Mouse (Mus musculus): ENCODE data around the gene Sigirr. TPM values are rescaled to one million over a fixed set of nuclear protein-coding genes. Genes with fewer than 3 reads are reported as not detected.

Sigirr gene
- polyA plus RNA-seq, 1 experiment from 2014 or later = 12.6 TPM

DNA sequence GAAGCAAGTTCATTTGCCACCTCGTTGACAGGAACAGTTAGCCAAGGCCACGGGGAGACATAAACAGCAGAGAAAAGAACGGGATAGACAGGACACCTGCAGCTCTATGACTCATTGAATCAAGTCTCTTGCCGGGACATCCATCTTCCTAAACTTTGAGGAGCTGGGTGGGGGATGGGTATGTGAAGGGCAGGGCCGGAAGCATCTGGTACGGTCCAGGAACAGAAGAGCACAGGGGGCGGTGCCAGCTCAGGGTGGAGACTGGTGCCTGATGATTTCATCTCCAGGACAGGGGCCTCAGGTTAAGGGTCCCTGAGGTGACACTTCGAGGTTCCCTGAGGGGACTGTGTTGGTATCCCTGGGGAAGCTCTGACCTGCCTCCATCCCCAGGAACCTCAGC is 12.5 kb downstream of the Sigirr start:
- no peak for DNase-seq (ENCODE audit: low spot score)
- H3K27ac ChIP-seq (replicated peaks) = no peak overlapping the region
- H3K4me2 ChIP-seq (replicated peaks; ENCODE audit: low read depth) = no peak overlapping the region
- no peak overlapping the region for H3K9ac ChIP-seq (ENCODE audit: low read length)
- 0 out of 2 replicates have a peak, but pooled peaks cover 3% of the 10 kb centered on the region for H3K36me3 ChIP-seq (ENCODE audit: control insufficient read depth, insufficient read depth, low read length)
- peaks cover 3% of the 10 kb centered on the region; the same call in 1 of the 2 replicates for H3K4me1 ChIP-seq (replicated peaks; ENCODE audit: control insufficient read depth, insufficient read depth)
- TF ChIP-seq CTCF (IDR thresholded peaks at IDR 0.05; ENCODE audit: low read depth) (no peak), EP300 (optimal IDR thresholded peaks at IDR 0.05) (no peak)
- ATAC-seq (ENCODE audit: low FRiP score, low TSS enrichment) = peak; percentile 13; the same call in 1 of the 2 replicates
- H3K4me3 ChIP-seq (ENCODE audit: low read depth, low read length) = no peak overlapping the region
- H3K27me3 ChIP-seq (ENCODE audit: control insufficient read depth, insufficient read depth, low read length) = no peaks in the 10 kb centered on the region
- WGBS = 18% methylated on average over 8 of the region's 8 CpGs
- H3K9me3 ChIP-seq (ENCODE audit: control insufficient read depth, low read length) = no peaks in the 10 kb centered on the region

DNA sequence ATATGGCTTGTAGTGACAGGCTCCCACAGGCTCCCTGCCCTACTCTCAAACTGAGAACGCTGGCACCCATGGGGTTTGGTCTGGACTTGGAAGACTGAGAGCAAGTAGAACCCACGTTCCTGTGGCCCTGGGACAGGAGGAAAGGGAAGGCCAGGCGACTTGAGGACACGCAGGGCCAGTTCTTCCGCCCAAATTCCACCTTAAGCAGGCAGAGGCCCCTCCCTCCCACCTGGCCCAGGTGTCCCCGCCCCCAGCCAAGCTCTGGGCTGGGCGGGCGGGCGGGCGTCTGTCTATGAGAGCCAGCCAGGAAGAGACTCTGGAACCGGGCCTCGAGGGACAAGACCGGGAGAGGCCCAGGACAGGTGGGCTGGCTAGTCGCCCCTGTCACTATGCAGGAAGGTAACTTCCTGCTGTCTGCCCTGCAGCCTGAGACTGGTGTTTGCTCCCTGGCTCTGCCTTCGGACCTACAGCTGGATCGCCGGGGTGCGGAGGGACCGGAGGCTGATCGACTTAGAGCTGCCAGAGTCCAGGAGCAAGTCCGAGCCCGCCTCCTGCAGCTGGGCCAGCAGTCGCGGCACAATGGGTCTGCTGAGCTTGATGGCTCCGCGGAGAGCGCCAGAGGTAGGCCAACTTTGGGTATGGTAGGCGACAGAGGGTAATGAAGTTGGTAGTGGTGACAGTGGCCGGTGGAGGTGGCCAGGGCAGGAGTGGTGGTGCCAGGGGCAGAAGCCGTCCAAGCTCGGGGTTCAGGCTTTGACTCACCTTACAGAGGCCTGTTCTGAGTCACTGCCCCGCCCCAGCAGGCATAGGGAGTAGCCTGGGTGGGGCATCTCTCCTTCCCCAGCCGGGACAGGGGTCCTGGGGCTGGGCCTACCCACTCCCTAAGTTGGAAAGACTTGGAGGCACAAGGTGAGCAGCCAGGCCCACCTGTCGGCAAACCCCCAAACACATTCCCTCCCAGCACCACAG is 20.6 kb downstream of the Sigirr start:
- no peaks in the 10 kb centered on the region for H3K4me1 ChIP-seq (replicated peaks; ENCODE audit: control insufficient read depth, insufficient read depth)
- no peaks in the 10 kb centered on the region for H3K27me3 ChIP-seq (ENCODE audit: control insufficient read depth, insufficient read depth, low read length)
- H3K9ac ChIP-seq (ENCODE audit: low read length) = peak overlapping the region; percentile 72
- ATAC-seq (ENCODE audit: low FRiP score, low TSS enrichment) = peak; percentile 85
- 26% methylated on average over 34 of the region's 34 CpGs for WGBS
- H3K9me3 ChIP-seq (ENCODE audit: control insufficient read depth, low read length) = no peaks in the 10 kb centered on the region
- TF ChIP-seq EP300 (optimal IDR thresholded peaks at IDR 0.05) (peak; percentile 16), CTCF (IDR thresholded peaks at IDR 0.05; ENCODE audit: low read depth) (no peak)
- H3K4me2 ChIP-seq (replicated peaks; ENCODE audit: low read depth) = peak overlapping the region; percentile 53
- peak; percentile 88 for DNase-seq (ENCODE audit: low spot score)
- peak overlapping the region; percentile 93 for H3K27ac ChIP-seq (replicated peaks)
- H3K36me3 ChIP-seq (ENCODE audit: control insufficient read depth, insufficient read depth, low read length) = 0 out of 2 replicates have a peak, but pooled peaks cover 3% of the 10 kb centered on the region
- H3K4me3 ChIP-seq (ENCODE audit: low read depth, low read length) = peak overlapping the region; percentile 47

DNA sequence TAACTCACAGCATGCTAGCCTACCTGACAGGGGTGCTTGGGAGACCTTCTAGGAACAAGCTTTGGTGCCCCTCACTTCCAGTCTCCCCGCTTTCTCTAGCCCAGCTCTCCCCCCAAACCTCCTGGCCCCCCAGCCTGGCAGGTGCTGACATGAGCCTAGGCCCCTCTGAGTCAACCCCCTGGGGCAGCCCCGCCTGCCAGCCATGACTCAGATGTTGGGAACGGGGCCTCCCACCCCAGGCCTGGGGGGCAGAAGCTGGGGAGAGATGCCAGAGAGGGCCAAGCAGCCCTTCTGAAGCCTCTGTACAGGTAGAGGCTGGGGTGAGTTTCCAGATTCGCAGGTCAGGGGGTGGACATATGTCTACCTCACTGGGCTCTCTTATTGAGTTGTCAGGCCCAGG is 21.5 kb downstream of the Sigirr start:
- H3K27ac ChIP-seq (replicated peaks) = peak overlapping the region; percentile 93
- 60% methylated on average over 4 of the region's 4 CpGs for WGBS
- ATAC-seq (ENCODE audit: low FRiP score, low TSS enrichment) (no peak), DNase-seq (ENCODE audit: low spot score) (no peak)
- no peak overlapping the region for H3K4me3 ChIP-seq (ENCODE audit: low read depth, low read length)
- 0 out of 2 replicates have a peak, but pooled peaks cover 3% of the 10 kb centered on the region for H3K36me3 ChIP-seq (ENCODE audit: control insufficient read depth, insufficient read depth, low read length)
- H3K4me2 ChIP-seq (replicated peaks; ENCODE audit: low read depth) = peak overlapping the region; percentile 53
- no peaks in the 10 kb centered on the region for H3K27me3 ChIP-seq (ENCODE audit: control insufficient read depth, insufficient read depth, low read length)
- no peaks in the 10 kb centered on the region for H3K4me1 ChIP-seq (replicated peaks; ENCODE audit: control insufficient read depth, insufficient read depth)
- H3K9me3 ChIP-seq (ENCODE audit: control insufficient read depth, low read length) = no peaks in the 10 kb centered on the region
- TF ChIP-seq EP300 (optimal IDR thresholded peaks at IDR 0.05) = peak; percentile 16
- no peak for TF ChIP-seq CTCF (IDR thresholded peaks at IDR 0.05; ENCODE audit: low read depth)
- peak overlapping the region; percentile 72; the same call in 1 of the 2 replicates for H3K9ac ChIP-seq (ENCODE audit: low read length)

GRCm38 (mm10) chr7:141077841-141078240 is 22.5 kb downstream of the Sigirr start, which contains the start of gene Pkp3:
Gene Pkp3 (plus strand): TSS chr7:141078218.
- TF ChIP-seq EP300 (optimal IDR thresholded peaks at IDR 0.05) (no peak), CTCF (IDR thresholded peaks at IDR 0.05; ENCODE audit: low read depth) (no peak)
- no peaks in the 10 kb centered on the region for H3K27me3 ChIP-seq (ENCODE audit: control insufficient read depth, insufficient read depth, low read length)
- WGBS = 77% methylated on average over 15 of the region's 15 CpGs
- no peaks in the 10 kb centered on the region for H3K9me3 ChIP-seq (ENCODE audit: control insufficient read depth, low read length)
- H3K27ac ChIP-seq (replicated peaks) = peak within 1 kb of the TSS; percentile 93
- H3K4me3 ChIP-seq (ENCODE audit: low read depth, low read length) = peak within 1 kb of the TSS; percentile 15; the same call in 1 of the 2 replicates
- ATAC-seq (ENCODE audit: low FRiP score, low TSS enrichment) = no peak
- DNase-seq (ENCODE audit: low spot score) = no peak
- no peaks in the 10 kb centered on the region for H3K4me1 ChIP-seq (replicated peaks; ENCODE audit: control insufficient read depth, insufficient read depth)
- peak within 1 kb of the TSS; percentile 72 for H3K9ac ChIP-seq (ENCODE audit: low read length)
- no peaks in the 10 kb centered on the region for H3K36me3 ChIP-seq (ENCODE audit: control insufficient read depth, insufficient read depth, low read length)
- peak within 1 kb of the TSS; percentile 53 for H3K4me2 ChIP-seq (replicated peaks; ENCODE audit: low read depth)

- Histone ChIP-seq H3K27me3 (ENCODE audit: control insufficient read depth, insufficient read depth, low read length) (no peaks in the 10 kb centered on the region), H3K4me1 (replicated peaks; ENCODE audit: control insufficient read depth, insufficient read depth) (no peaks in the 10 kb centered on the region), H3K9me3 (ENCODE audit: control insufficient read depth, low read length) (no peaks in the 10 kb centered on the region), H3K36me3 (ENCODE audit: control insufficient read depth, insufficient read depth, low read length) (no peaks in the 10 kb centered on the region), H3K9ac (ENCODE audit: low read length) (no peak overlapping the region), H3K4me3 (ENCODE audit: low read depth, low read length) (no peak overlapping the region), H3K27ac (replicated peaks) (no peak overlapping the region), H3K4me2 (replicated peaks; ENCODE audit: low read depth) (no peak overlapping the region)
- ATAC-seq (ENCODE audit: low FRiP score, low TSS enrichment) (no peak), DNase-seq (ENCODE audit: low spot score) (no peak)
- TF ChIP-seq EP300 (optimal IDR thresholded peaks at IDR 0.05) = no peak
- no peak for TF ChIP-seq CTCF (IDR thresholded peaks at IDR 0.05; ENCODE audit: low read depth)
- 73% methylated on average over 4 of the region's 4 CpGs for WGBS
Measured at GRCm38 (mm10) chr7:141073782-141074181, 26.6 kb downstream of the Sigirr start.

Data from stomach, postnatal 0 days (tissue).